Mouse (Mus musculus): Measurements from ENCODE around the gene Gas2l2.

The Gas2l2 gene

DNA sequence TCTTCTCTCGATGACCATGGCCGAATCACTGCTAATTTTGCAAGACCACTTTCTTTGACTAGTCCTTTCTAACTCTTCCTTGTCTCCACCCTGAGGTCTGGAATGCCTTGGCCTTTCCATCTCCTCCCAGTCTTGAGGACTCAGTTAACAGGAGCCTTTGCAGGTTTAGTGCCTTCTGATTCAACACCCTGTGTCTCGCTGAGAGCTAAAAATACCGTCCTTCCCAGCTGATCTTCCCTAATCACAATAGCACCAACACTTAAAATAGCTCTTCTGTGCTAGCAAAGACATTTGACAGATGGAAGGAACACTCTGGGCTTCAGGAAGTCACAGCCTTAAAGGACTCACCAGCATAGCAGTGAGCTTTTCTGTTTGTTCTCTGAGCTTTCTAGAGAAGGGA lies 36.2 kb downstream of the Gas2l2 start:
- no peak for DNase-seq

DNA sequence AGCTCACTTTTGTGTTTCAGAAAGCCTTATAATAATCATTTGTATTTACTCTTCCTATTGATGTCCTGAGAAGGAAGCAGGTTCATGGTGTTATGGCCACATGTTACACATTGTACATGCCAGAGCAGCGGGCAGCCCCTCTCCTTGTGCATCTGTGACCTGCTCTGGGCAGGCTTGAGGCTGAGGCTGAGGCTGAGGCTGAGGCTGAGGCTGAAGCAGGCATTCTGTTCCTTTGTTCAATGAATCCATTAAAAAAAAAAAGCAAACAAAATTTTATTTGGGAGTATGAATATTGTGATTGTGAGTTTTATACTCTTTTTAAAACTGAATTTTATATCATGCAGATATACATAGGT lies 45.7 kb downstream of the Gas2l2 start:
- DNase-seq: no peak

DNA sequence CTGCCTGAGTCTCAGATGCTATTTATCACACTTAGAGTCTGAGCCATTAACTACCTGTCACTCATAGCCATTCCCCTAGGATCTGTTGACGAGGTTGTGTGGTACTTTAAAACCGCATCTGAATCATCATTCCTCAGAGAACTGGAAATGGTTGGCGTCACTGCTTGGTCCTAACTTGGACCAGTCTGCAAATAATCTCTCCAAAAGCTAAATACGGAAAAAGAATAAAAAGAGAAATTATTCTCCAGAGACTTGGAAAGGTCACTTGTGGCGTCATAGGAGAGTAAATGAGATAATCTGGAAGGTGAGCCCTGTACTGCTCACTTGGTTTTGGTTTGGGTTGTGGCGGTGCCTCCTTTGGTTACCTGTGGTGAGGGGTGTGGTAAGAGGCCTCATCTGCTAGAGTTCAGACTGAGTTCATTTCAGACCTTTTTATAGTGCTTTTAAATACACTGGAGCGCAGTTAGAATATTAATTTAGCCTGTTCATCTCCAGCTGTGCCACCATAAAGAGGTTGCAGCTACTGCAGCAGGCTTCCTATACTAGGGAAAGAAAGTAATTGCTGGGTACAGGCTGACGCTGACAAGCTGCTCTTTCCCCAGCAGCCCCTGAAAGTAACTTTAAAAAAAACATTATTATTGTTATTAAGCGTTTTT lies 46.3 kb downstream of the Gas2l2 start:
- no peak for DNase-seq

DNA sequence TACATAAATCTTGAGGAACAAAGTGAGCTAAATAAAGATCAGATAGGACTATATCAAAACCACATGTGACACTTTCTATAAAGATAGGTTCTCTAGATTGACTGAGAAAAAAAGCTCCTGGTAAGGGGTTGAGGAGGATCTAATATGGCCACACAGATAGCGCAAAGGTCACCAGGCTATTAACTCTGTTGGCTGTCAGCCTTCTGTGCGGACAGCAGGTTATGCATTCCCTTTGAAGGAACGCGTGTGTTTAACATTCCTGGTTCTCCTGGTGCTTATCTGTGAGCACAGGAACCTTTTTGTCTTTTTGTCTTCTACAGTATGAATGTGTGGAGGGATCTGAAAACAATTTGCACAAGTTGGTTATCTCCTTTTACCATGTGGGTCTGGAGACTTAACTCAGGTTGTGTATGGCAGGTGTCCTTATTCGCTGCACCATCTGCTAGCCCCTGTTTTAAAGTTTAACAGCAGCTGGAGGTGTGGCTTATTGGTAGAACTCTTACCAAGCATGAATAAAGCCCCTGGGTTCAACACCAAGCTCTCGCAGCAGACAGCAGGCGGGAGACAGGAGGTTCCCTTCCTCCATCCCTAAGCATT lies 49.4 kb downstream of the Gas2l2 start:
- DNase-seq: no peak
